Mouse (Mus musculus) left cerebral cortex, postnatal 10 days (tissue): ENCODE measurements around the gene Ltbp3. TPM values are rescaled to one million over a fixed set of nuclear protein-coding genes. Genes with fewer than 3 reads are reported as not detected.

Source experiments
- DNase-seq, 2 experiments: peaks; one replicate each; pipeline ENCODE4 v3.0.0; 2021 to 2022; ENCODE audit warnings: low spot score in 2 of 2, mixed read lengths in 1 of 2; ENCODE audit errors: extremely low spot score in 1 of 2
- intact Hi-C: fragments of 180-260 bp; cut with DNase I; formaldehyde crosslinking; loops from one replicate; pipeline ENCODE4 v1.15.1; 2025
- total RNA-seq, 2 experiments: library from RNA; stranded (reverse); gene quantifications; 2 replicates each; pipeline ENCODE4 v1.2.3; 2021

Ltbp3 gene
- 10 to 100 TPM; 19.9 to 21.4 TPM for total RNA-seq

DNA sequence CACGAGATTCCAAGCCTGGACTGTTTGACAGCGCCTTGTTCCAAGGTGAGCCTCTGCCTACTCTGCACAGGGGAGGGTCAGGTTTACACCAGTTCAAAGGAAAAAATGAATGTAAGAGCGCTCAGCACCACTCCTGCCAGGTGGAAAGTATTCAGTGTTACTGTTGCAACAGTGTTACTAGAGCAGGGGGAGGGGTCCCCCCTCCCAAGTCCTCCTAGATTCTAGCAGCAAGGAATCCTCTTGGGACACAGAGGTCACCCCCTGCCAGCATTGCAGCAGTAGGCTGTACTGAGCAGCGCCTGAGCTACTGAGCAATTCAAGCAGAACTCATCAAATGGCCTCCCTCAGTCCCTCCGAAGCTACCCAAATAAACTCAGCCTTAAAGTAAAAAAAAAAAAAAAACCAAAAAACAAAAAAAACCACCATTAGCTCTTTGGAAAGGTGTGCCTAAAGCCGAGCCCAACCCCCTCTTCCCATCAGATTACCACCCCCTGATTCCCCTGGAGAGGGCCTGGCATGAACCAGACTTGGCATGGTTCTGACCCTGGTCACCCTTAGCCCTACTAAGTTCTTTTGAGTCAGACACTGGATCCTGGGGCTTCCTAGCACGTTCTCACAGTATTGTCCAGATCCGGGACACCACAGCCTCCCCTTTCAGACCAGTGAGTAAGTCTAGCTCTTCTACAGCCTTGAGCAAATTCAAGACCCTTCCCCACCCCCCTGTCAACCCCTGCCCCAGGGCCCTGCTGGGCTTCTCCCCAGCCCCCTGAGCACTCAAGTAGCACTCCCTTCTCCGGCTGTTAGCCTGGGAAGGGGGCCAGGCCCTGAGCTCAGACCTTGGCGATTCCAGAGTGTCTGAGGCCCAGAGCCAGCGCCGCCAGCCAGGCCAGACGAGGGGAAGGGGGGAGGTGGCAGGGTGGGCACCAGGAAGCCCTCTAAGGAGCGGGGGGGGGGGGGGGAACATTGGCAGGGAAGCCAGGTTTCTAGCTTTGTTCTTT is at the start of gene Ltbp3:
Gene Ltbp3, plus strand, starts transcription at position 585 of the 998 bp plus-strand sequence.
- intact Hi-C loops, result loop anchor here (5.0 kb wide), 1 partner anchor 37 kb away; no protein-coding TSS in a partner anchor
- peak; percentile 45 to 81 for DNase-seq

DNA sequence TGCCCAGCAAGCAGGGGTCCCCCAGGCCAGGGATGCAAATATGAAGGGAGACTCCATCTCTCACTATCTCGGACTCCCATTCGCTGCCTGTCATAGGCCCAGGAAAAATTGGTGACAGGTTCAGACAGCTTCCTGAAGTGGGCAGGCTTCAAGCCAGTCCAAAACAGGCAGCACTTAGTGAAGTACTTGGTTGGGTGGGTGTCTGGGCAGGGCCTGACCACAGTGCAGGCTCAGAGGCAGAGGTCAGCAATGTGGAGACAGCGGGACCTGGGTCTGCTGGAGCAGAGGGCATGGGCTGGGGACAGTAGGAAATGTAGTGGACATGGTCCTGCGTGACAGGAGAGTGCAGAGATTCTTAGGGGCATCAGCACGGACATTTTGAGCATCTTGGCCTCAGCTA is 49.1 kb upstream of the Ltbp3 start:
- intact Hi-C loops, result loop anchor here (10.0 kb wide), 2 partner anchors 163 to 203 kb away; partner anchors contain the start of gene Tigd3
- no peak for DNase-seq

DNA sequence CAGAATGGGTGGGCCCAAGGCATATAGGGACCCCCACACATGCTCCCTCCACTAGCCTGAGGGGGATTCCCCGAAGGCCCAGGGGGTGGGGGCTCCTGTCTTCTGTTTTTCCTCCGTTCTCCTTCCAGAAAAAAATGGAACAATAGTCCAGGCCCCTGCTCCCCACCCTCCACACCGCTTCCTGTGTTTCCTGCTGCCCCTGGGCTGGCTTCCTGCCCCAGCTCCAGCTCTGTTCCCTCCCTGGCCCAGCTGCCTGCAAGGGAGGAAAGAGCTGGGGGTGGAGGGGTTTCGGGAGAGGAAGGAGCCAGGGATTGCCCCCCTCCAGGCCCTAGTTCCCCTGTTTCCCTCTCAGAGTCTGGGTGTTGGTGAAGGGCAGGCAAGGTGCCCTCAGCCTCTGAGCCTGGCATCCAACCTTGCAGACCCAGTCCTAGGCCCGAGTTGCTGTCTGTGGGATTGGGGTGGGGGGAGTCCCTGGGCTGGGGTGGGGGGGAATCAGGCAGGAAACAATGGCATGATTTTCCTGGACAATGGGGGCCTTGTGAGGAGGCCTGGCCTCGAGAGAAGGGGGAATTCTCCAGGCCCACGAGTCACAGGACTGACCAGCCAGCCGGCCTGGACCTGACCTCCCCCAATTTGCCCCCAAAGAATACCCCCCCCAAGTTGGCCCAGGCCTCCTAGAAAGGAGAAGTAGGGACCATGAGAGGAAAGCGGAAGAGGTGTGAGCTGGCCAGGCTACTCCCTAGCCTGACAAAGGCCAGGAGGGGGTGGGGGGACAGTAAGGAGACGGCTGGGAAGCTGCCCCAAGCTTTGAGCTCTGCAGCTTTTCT is 48.4 kb upstream of the Ltbp3 start:
- intact Hi-C loops, result loop anchor here (10.0 kb wide), 2 partner anchors 163 to 203 kb away; partner anchors contain the start of gene Tigd3

DNA sequence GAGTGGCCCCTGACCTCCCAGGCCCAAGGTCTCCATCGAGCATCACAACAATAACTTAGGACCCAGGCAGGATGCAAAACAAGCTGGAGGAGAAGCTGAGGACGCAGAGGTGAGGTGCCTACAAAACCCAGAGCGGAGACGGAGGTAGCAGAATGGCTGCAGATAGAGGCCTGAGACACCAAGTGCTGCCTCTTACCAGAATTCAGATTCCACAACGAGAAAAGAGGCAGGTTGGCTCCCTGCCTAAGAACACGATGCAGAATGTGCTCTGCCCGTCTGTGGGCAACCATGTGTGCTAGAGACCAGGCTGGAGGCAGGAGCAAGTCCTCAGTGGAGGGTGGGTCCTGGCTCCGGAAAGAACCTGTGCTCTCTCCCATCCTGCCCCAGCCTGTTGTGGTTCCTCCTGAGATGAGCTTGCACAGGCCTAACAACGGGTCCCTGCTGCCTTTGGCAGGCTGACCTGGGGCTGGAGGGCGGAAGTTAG is 47.7 kb upstream of the Ltbp3 start:
- intact Hi-C loops, result loop anchor here (10.0 kb wide), 2 partner anchors 162 to 202 kb away; partner anchors contain the start of gene Tigd3

More for the DNA sequence above, 48.4 kb upstream of the Ltbp3 start:
- DNase-seq, result peak in 1 of 2 experiments; percentile 88

DNA sequence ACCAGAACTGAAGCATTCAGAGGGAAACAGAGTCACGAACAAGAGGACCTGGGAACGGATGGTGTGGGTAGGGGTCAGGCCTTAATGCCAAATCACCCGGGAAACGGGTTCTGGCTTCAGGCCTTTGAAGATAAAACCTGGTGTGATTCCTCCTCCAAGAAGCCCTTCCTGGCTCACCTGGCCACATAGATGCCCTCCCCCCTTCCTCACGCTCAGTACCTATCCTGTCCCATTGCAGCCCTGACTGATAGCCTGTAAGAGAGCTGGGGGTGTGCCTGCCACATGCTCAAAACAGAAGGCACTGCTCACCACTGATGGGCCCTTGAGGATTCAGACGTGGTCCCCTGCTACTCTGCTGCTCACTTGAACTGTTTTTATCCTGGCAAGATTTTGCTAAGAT is 46.9 kb upstream of the Ltbp3 start:
- intact Hi-C loops, result loop anchor here (10.0 kb wide), 2 partner anchors 161 to 201 kb away; partner anchors contain the start of gene Tigd3
- no peak for DNase-seq

More for the DNA sequence above, 47.7 kb upstream of the Ltbp3 start:
- DNase-seq, result no peak

DNA sequence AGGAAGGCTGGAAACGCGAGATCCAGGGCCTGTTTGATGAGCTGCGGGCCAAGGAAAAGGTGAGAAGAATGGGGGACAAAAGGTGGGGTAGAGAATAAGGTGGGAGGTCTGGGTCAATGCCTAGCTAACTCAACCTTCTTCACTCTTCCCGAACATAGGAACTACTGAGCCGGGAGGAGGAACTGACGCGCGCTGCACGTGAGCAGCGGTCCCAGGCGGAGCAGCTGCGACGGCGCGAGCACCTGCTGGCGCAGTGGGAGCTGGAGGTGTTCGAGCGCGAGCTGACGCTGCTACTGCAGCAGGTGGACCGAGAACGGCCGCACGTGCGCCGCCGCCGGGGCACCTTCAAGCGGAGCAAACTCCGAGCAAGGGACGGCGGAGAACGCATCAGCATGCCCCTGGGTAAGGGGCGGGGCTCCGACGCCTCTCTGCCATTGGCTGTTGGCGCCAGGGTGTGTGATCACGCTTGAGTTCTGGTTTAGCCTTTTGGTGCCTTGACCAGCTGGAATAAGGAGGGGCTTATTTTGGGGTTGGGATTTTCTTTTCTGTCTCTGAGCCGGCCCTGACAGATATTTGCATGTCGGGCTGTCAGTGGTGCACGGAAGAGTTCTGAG is 44.7 kb upstream of the Ltbp3 start:
- no peak for DNase-seq
- intact Hi-C loops, result loop anchor here (10.0 kb wide), 2 partner anchors 159 to 199 kb away; partner anchors contain the start of gene Tigd3

DNA sequence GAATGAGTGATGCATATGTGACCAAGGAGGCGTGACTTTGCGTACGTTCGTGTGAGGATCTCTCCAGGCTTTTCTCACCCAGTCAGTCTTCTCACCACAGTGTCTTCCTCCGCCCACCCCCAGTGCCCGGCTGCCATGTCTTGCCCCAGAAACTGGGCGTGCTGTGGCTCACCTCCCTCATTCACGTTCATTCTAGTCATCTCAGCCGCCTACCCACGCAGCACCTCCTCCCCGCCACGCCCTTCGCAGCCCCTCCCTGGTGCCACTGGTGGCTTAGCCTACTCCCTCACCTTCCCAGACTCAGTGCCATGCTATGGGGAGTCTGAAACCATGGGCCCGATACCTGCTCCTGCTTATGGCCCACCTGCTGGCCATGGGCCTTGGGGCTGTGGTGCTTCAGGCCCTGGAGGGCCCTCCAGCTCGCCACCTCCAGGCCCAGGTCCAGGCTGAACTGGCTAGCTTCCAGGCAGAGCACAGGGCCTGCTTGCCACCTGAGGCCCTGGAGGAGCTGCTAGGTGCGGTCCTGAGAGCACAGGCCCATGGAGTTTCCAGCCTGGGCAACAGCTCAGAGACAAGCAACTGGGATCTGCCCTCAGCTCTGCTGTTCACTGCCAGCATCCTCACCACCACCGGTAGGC is 36.4 kb upstream of the Ltbp3 start, which contains the start of gene Kcnk7:
Gene Kcnk7, plus strand, starts transcription at position 205 of the 638 bp plus-strand sequence.
- intact Hi-C loops, result no loop called here
- no peak for DNase-seq

DNA sequence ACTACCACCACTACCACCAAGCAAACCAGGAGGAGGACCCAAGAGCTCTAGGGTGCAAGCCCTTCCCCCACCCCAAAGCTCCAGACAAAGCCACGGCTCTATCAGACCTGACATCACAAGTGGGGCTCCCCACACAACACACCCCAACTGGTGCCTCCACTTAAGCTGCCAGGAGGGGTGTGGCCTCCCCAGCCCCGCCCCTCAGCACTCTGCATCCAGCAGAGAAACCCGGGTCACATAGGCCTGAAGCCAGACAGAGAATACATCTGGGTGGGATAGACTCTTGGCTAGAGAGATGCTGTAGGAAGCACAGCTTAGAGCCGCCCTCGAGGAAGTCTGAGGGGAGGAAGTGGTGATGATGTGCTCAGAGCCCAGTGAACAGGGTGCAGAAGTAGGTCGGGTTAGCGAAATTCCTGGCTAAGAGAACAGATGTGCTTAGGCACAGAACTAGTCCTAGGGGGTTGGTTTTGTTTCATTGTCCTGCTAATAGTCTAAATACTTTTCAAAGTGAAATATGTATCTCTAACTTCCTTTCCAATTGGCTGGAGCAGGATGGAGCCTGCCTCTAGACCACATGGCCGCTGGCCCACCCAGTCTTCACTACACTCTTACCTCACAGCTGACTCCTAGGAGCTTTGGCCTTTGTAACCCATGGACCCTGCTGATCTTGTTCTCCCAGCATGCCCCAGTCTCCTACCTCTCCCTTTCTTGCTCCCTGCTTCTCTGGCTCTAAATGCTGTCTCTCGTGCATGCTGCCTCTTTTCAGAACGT is 35.7 kb upstream of the Ltbp3 start:
- peak in 1 of 2 experiments; percentile 52 for DNase-seq
- intact Hi-C loops, result no loop called here

DNA sequence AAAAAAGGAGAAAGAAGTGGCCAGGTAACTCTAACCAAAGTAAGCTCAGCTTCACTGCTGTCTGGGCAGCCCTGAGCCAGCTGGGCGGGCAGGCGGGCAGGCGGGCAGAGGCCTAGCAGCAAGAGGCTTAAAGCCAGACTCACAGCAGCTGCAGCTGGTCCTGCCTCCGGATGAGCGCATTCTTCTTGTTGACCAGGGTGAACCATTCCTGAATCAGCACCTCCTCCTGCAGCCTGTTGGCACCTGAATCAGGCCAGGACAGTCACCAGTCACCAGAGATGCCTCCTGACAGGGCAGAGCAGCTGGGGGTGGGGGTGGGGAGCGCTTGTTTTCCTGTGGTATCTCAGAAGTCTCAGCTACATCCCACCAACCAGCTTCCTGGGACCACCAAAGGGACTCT is 30.6 kb upstream of the Ltbp3 start:
- DNase-seq, result no peak
- intact Hi-C loops, result loop anchor here (2.0 to 5.0 kb wide), 2 partner anchors 17 to 72 kb away; partner anchors contain the start of gene Ehbp1l1

DNA sequence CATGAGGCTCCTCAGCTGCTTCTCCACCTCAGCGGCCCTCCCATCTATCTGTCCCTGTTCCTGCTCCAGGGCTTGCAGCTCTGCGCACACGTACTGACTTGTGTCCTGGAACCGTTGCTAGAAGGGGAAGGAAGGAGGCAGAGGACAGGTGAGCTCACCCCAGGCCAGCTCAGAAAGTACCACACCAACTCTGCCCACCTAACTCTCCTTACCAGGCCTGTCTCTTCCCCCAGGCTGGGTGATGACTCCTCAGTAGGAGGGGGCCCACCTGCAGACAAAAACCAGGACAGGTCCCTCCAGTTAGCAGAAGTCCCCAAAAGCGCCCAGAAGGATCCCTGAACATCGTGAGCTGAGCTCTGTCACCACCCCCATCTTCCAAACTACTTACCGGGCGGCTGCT is 30.1 kb upstream of the Ltbp3 start:
- peak in 1 of 2 experiments; percentile 18 for DNase-seq
- intact Hi-C loops, result loop anchor here (2.0 to 5.0 kb wide), 2 partner anchors 16 to 72 kb away; partner anchors contain the start of gene Ehbp1l1

DNA sequence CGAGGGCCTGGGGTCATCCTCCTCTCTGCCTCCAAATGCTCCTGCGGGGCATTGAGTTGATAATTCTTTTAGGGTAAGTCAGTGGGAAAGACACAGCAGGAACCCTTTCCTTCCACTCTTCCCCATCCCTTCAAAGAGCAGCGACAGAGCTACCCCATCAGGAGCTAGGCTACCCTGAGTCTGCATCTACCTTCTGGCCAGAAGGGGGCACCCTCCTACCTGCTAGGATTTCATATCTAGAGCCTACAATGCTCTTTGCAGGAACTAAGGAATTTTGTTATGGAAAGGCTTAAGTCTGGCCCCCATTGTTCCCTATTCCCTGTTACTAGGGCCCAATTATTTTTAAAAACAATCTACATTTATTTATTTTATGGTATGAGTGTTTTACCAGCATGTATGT is 29.5 kb upstream of the Ltbp3 start:
- DNase-seq, result peak in 1 of 2 experiments; percentile 79

DNA sequence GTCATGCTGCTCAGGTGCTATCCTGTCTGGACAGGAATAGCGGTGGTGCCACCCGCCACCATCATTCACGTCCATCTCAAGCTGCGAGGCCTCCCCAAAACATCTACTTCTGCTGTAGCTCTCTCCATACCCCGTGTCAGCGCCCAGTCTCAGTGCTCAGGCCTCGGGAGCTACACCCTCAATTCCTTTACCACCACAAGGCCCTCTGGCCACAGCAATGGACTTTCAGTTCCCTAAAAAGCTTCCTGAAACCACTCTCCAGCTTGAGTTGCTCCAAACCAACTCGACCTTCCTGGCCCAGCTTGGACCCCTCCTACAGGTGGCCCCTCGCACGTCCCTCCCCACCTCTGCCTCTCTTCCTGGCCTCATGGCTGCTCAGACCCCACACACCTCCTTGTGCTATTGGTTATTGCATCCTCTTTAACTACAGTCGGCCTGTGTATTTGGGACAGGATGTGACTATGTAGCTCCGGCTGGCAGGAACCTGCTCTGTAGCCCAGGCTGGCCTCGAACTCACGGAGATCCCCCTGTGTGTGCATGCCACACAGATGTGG is 28.7 kb upstream of the Ltbp3 start:
- DNase-seq, result peak in 1 of 2 experiments; percentile 24
- intact Hi-C loops, result loop anchor here (2.0 to 5.0 kb wide), 2 partner anchors 15 to 70 kb away; partner anchors contain the start of gene Ehbp1l1

More for the DNA sequence above, 29.5 kb upstream of the Ltbp3 start:
- intact Hi-C loops, result loop anchor here (2.0 to 5.0 kb wide), 2 partner anchors 16 to 71 kb away; partner anchors contain the start of gene Ehbp1l1

DNA sequence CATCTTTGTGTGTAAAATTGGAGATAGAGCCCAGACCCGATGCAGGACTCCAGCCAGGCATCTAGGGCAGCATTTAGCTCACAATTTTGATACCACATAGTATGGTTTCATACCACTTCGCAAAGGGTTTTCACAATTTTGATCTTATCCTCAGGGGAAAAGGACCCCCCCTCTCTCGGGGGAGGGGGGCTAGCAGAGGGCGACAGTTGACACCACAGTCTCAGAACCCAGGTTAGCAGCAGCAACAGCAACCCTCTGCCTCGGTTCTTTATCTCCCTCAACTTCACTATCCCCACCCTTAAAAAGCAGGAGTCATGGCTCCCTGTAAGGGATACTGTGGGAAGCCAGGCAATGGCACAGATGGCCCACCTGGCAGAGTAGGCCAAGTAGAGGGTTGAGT is 27.4 kb upstream of the Ltbp3 start:
- DNase-seq, result no peak
- intact Hi-C loops, result loop anchor here (5.0 kb wide), 1 partner anchor 69 kb away; no protein-coding TSS in a partner anchor

DNA sequence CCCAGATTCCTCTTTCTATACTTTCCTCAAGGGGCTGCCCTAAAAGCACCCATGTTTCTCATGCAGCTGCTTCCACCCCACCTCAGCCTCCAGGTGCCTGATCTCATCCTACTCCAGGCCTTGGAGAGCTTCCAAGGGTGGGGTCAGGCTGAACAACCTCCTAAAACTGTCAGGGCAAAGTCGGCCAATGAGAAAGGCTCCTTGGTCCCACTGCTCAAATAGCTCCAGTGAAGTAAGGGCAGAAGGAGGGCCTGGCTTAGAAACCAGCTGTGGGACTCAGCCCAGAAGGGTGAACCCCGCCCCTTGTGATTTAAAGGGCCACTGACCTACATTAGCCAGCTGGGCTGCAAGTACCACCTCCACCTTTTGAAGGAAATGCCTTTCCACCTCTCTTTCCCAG is 27.0 kb upstream of the Ltbp3 start:
- DNase-seq, result peak in 1 of 2 experiments; percentile 76
- intact Hi-C loops, result loop anchor here (5.0 kb wide), 1 partner anchor 69 kb away; no protein-coding TSS in a partner anchor

DNA sequence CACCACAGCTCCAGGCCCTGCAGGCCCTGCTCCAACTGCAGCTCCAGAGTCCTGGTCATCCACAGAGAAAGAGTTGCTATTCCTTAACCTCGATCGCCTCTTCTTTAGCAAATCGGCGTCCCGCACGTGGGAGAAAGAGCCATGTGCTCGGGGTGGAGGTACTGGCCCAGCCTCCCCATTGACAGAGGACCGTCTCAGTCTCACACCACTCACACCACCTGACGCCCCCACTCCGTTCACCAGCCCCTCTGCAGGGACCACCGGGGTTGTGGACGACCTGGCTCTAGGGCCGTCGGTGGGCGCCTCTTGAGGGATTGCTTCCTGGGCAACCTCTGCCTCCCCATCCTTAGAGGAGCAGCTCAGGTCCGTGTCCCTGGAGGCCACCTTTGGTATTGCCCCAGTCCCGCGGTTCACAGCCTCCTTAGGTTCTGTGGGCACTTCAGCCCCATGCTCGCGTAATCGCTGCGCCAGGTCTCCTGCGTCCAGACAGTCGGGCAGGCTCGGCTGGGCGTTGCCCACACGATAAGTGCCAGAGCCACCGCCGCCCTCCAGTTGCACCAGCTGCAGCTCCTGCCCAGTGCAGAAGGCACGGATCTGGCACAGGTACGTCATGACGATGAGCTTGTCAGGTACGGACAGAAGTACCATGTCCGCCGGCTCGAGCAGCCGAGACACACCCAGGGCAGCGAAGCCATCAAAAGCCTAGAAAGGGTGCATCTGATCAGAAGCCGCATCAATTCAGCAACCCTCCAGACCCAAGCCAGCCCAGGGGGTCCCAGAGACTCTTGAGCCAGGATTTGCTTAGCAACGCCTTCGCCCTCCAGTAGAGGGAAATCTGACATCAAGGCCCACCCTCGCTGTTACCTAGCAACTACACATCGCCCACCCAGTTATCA is 24.7 kb upstream of the Ltbp3 start:
- intact Hi-C loops, result no loop called here

More for the DNA sequence above, 24.7 kb upstream of the Ltbp3 start:
- DNase-seq, result peak; percentile 55 to 63
